Mouse (Mus musculus): ENCODE results near the gene Brd3.

- TF ChIP-seq ZNF384 (IDR thresholded peaks at IDR 0.05; ENCODE audit: low read depth, low read length) (no peak), ZC3H11A (IDR thresholded peaks at IDR 0.05; ENCODE audit: borderline replicate concordance, low read depth, low read length) (no peak)
Observed at GRCm38 (mm10) chr2:27426406-27426854, 81.0 kb downstream of the Brd3 start.
